Mouse (Mus musculus): ENCODE measurements around the gene Slc20a1.

Slc20a1 gene

DNA sequence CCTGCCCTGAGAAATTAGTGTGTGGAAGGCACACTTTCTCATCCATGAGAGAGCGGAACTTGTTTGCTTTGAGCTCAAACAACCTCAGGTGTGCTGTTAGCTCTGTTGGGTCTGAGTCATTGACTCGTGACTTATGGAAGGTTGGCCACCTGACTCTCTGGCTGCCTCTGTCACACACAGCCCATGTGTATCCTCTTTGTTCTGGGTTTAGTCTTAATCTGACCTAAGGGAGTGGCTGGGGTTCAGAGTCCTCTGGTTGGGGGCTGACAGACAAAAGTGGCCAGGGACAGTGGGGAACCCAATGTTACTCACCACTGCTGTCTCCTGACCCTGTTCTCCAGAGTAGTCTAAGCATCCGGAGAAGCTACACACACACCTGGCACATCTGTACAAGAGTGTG is 59.5 kb downstream of the Slc20a1 start:
- no peak for DNase-seq

DNA sequence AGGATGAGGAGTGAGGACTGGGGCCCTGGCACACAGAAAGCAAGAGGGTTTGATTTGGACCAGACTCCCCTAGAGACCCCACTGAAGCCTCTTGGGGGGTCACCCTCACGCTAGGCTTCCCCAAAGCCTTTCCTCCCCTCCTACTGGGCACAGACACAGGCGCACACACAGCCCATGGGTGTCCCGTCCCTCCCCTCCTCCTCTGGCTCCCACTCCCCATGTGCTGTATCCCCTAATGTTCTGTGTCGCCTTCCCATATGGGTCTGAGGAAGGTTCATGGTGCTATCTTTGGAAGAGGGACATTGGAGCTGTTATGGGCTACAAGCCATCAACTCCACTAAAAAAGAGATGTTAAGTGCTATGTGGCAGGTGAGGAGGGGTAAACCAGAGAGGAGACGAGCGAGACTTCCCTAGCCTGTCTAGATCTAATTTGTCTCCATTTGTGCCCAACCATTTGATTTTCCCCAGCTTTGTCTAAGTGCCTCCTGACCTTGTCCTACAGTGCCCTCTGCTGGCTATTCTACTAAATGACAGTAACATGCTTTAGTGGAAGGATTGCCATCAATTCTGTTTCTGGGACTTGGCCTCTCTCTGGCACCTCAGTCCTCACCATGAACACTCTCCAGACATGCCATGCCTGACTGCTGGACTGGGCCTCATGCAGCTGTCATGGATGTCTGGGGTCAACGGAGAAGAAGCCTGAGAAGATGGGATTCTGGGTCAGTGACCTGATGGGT is 60.1 kb downstream of the Slc20a1 start:
- DNase-seq: peak; percentile 49

DNA sequence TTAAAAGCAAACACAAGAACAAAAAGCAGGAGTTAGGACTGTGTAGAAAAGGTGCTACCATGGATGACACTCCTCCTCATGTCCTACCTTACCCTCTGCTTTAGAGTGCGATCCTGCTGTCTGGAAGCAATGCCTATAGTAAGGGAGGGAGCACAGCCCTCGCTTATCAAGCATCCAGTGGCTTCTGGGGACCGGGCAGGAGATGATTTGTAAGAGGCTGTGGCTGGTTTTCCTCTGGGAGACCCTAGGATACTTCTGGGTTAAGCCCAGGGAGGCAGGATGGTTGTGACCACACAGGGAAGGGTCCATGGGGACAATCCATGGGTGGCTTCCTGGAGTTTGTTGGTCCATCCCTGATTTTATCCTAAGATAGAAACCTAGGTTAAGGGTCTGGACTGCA is 62.1 kb downstream of the Slc20a1 start:
- DNase-seq: no peak
